Mouse (Mus musculus): ENCODE data around the gene Ank2. TPM values are rescaled to one million over a fixed set of nuclear protein-coding genes. Genes with fewer than 3 reads are reported as not detected.
A peak's percentile ranks its signal among the peaks of the same experiment; 100 is the strongest.

Ank2 gene
- total RNA-seq, 2 experiments from 2014 or later = 0.81 TPM; not detected in 1

GRCm38 (mm10) chr3:127134062-127134461, 365.1 kb downstream of the Ank2 start:
- no peak for ATAC-seq (ENCODE audit: poor library complexity, severe bottlenecking)

- no peak for ATAC-seq (ENCODE audit: poor library complexity, severe bottlenecking)
These were observed 368.1 kb downstream of the Ank2 start for GRCm38 (mm10) chr3:127131048-127131447.

- ATAC-seq (ENCODE audit: poor library complexity, severe bottlenecking) = no peak
These were observed 368.9 kb downstream of the Ank2 start for GRCm38 (mm10) chr3:127130167-127130770.

- no peak for ATAC-seq (ENCODE audit: poor library complexity, severe bottlenecking)
These were observed 369.4 kb downstream of the Ank2 start for GRCm38 (mm10) chr3:127129750-127130149.

GRCm38 (mm10) chr3:127127611-127128010, 371.5 kb downstream of the Ank2 start:
- no peak for ATAC-seq (ENCODE audit: poor library complexity, severe bottlenecking)

GRCm38 (mm10) chr3:127126220-127126619, 372.9 kb downstream of the Ank2 start:
- ATAC-seq (ENCODE audit: poor library complexity, severe bottlenecking) = no peak

- no peak for ATAC-seq (ENCODE audit: poor library complexity, severe bottlenecking)
These were observed 374.7 kb downstream of the Ank2 start for GRCm38 (mm10) chr3:127124375-127124993.

- ATAC-seq (ENCODE audit: poor library complexity, severe bottlenecking) = 0 out of 2 replicates have a peak, but pooled peaks have one; percentile 21
These were observed 375.8 kb downstream of the Ank2 start for GRCm38 (mm10) chr3:127123376-127123775.

- no peak for ATAC-seq (ENCODE audit: poor library complexity, severe bottlenecking)
These were observed 380.4 kb downstream of the Ank2 start for GRCm38 (mm10) chr3:127118777-127119176.

- no peak for ATAC-seq (ENCODE audit: poor library complexity, severe bottlenecking)
These were observed 382.9 kb downstream of the Ank2 start for GRCm38 (mm10) chr3:127116226-127116625.

- ATAC-seq (ENCODE audit: poor library complexity, severe bottlenecking) = no peak
These were observed 385.9 kb downstream of the Ank2 start for GRCm38 (mm10) chr3:127113238-127113637.

- ATAC-seq (ENCODE audit: poor library complexity, severe bottlenecking) = no peak
These were observed 389.7 kb downstream of the Ank2 start for GRCm38 (mm10) chr3:127109413-127109812.

- ATAC-seq (ENCODE audit: poor library complexity, severe bottlenecking) = no peak
These were observed 390.7 kb downstream of the Ank2 start for GRCm38 (mm10) chr3:127108481-127108880.

- no peak for ATAC-seq (ENCODE audit: poor library complexity, severe bottlenecking)
These were observed 391.9 kb downstream of the Ank2 start for GRCm38 (mm10) chr3:127107281-127107680.

- ATAC-seq (ENCODE audit: poor library complexity, severe bottlenecking) = no peak
These were observed 397.8 kb downstream of the Ank2 start for GRCm38 (mm10) chr3:127101326-127101725.

GRCm38 (mm10) chr3:127097745-127098144, 401.4 kb downstream of the Ank2 start:
- no peak for ATAC-seq (ENCODE audit: poor library complexity, severe bottlenecking)

GRCm38 (mm10) chr3:127097106-127097505, 402.0 kb downstream of the Ank2 start:
- ATAC-seq (ENCODE audit: poor library complexity, severe bottlenecking) = no peak

GRCm38 (mm10) chr3:127093631-127094030, 405.5 kb downstream of the Ank2 start:
- no peak for ATAC-seq (ENCODE audit: poor library complexity, severe bottlenecking)

GRCm38 (mm10) chr3:127087574-127087973, 411.6 kb downstream of the Ank2 start:
- no peak for ATAC-seq (ENCODE audit: poor library complexity, severe bottlenecking)

GRCm38 (mm10) chr3:127086834-127087506, 412.2 kb downstream of the Ank2 start:
- no peak for ATAC-seq (ENCODE audit: poor library complexity, severe bottlenecking)

GRCm38 (mm10) chr3:127077369-127077768, 421.8 kb downstream of the Ank2 start:
- ATAC-seq (ENCODE audit: poor library complexity, severe bottlenecking) = peak; percentile 87
